Mouse (Mus musculus): ENCODE data around the gene Tac1. TPM values are rescaled to one million over a fixed set of nuclear protein-coding genes. Genes with fewer than 3 reads are reported as not detected.
"Not testable (repeated sequence)": the region's sequence is repeated elsewhere in the genome, so short reads cannot be mapped to it uniquely, and the experiment has no call there.

Tac1 gene
- 0.20 and 0.25 TPM in 2 replicates for polyA plus RNA-seq (2015; fragmentation: Nextera tagmentation; extraction: Ambion mirVana)

- peak within 1 kb of the TSS; percentile 21 for H3K4me3 ChIP-seq
- no peaks in the 10 kb centered on the region for H3K4me1 ChIP-seq
- H3K36me3 ChIP-seq: no peaks in the 10 kb centered on the region
- ATAC-seq (ENCODE audit: borderline replicate concordance, extremely low read depth, low FRiP score, low TSS enrichment): no peak
- WGBS: 3% methylated on average over 37 of the region's 37 CpGs
- peak within 1 kb of the TSS; percentile 46 for H3K4me2 ChIP-seq
- H3K27me3 ChIP-seq: peaks cover 43% of the 10 kb centered on the region
- H3K9ac ChIP-seq: no peak within 1 kb of the TSS
- H3K27ac ChIP-seq: no peak within 1 kb of the TSS
- no peaks in the 10 kb centered on the region for H3K9me3 ChIP-seq
Observed at GRCm38 (mm10) chr6:7554829-7555391, at the start of gene Tac1. Gene Tac1, plus strand, starts transcription at chr6:7554879.

GRCm38 (mm10) chr6:7543511-7543910 is 11.2 kb upstream of the Tac1 start:
- H3K9ac ChIP-seq; H3K27me3 ChIP-seq; ATAC-seq (ENCODE audit: borderline replicate concordance, extremely low read depth, low FRiP score, low TSS enrichment); H3K4me3 ChIP-seq; H3K36me3 ChIP-seq; H3K4me1 ChIP-seq; H3K27ac ChIP-seq; H3K9me3 ChIP-seq; H3K4me2 ChIP-seq: not testable (repeated sequence)
- WGBS: 72% methylated on average over 2 of the region's 2 CpGs

- H3K4me2 ChIP-seq: peak overlapping the region; percentile 46
- H3K36me3 ChIP-seq: no peaks in the 10 kb centered on the region
- H3K9ac ChIP-seq: no peak overlapping the region
- no peak for ATAC-seq (ENCODE audit: borderline replicate concordance, extremely low read depth, low FRiP score, low TSS enrichment)
- H3K27me3 ChIP-seq: peaks cover 43% of the 10 kb centered on the region
- no peak overlapping the region for H3K4me3 ChIP-seq
- WGBS: 2% methylated on average over 25 of the region's 25 CpGs
- no peaks in the 10 kb centered on the region for H3K4me1 ChIP-seq
- H3K9me3 ChIP-seq: no peaks in the 10 kb centered on the region
- no peak overlapping the region for H3K27ac ChIP-seq
Observed at GRCm38 (mm10) chr6:7555688-7556476, 1.2 kb downstream of the Tac1 start.

GRCm38 (mm10) chr6:7558164-7558563 is 3.5 kb downstream of the Tac1 start:
- Histone ChIP-seq H3K4me1 (no peaks in the 10 kb centered on the region), H3K9me3 (no peaks in the 10 kb centered on the region), H3K36me3 (no peaks in the 10 kb centered on the region), H3K4me2 (no peak overlapping the region), H3K27ac (no peak overlapping the region), H3K9ac (no peak overlapping the region), H3K27me3 (peaks cover 43% of the 10 kb centered on the region), H3K4me3 (no peak overlapping the region)
- no peak for ATAC-seq (ENCODE audit: borderline replicate concordance, extremely low read depth, low FRiP score, low TSS enrichment)

GRCm38 (mm10) chr6:7562524-7562923 is 7.8 kb downstream of the Tac1 start:
- ATAC-seq (ENCODE audit: borderline replicate concordance, extremely low read depth, low FRiP score, low TSS enrichment): no peak
- WGBS: 44% methylated on average over 6 of the region's 6 CpGs

GRCm38 (mm10) chr6:7564537-7564936 is 9.9 kb downstream of the Tac1 start:
- no peak overlapping the region for H3K27ac ChIP-seq
- H3K4me2 ChIP-seq: no peak overlapping the region
- WGBS: 70% methylated on average over 3 of the region's 3 CpGs
- H3K36me3 ChIP-seq: no peaks in the 10 kb centered on the region
- H3K4me3 ChIP-seq: no peak overlapping the region
- H3K27me3 ChIP-seq: no peaks in the 10 kb centered on the region
- H3K9ac ChIP-seq: no peak overlapping the region
- no peaks in the 10 kb centered on the region for H3K4me1 ChIP-seq
- ATAC-seq (ENCODE audit: borderline replicate concordance, extremely low read depth, low FRiP score, low TSS enrichment): no peak
- H3K9me3 ChIP-seq: no peaks in the 10 kb centered on the region

More at GRCm38 (mm10) chr6:7562524-7562923, 7.8 kb downstream of the Tac1 start:
- Histone ChIP-seq H3K27me3 (0 out of 2 replicates have a peak, but pooled peaks cover 5% of the 10 kb centered on the region), H3K9me3 (no peaks in the 10 kb centered on the region), H3K9ac (no peak overlapping the region), H3K4me1 (no peaks in the 10 kb centered on the region), H3K27ac (no peak overlapping the region), H3K36me3 (no peaks in the 10 kb centered on the region), H3K4me2 (no peak overlapping the region), H3K4me3 (no peak overlapping the region)

GRCm38 (mm10) chr6:7571144-7571543 is 16.5 kb downstream of the Tac1 start:
- Histone ChIP-seq H3K9ac (no peak overlapping the region), H3K27ac (no peak overlapping the region), H3K27me3 (no peaks in the 10 kb centered on the region), H3K4me3 (no peak overlapping the region), H3K9me3 (no peaks in the 10 kb centered on the region), H3K36me3 (no peaks in the 10 kb centered on the region), H3K4me2 (no peak overlapping the region), H3K4me1 (no peaks in the 10 kb centered on the region)
- no peak for ATAC-seq (ENCODE audit: borderline replicate concordance, extremely low read depth, low FRiP score, low TSS enrichment)
- WGBS: 48% methylated on average over 1 of the region's 1 CpGs

- no peak overlapping the region for H3K9ac ChIP-seq
- H3K36me3 ChIP-seq: no peaks in the 10 kb centered on the region
- H3K4me3 ChIP-seq: no peak overlapping the region
- H3K4me1 ChIP-seq: no peaks in the 10 kb centered on the region
- ATAC-seq (ENCODE audit: borderline replicate concordance, extremely low read depth, low FRiP score, low TSS enrichment): no peak
- WGBS: 45% methylated on average over 1 of the region's 1 CpGs
- no peak overlapping the region for H3K27ac ChIP-seq
- no peaks in the 10 kb centered on the region for H3K9me3 ChIP-seq
- H3K27me3 ChIP-seq: no peaks in the 10 kb centered on the region
- no peak overlapping the region for H3K4me2 ChIP-seq
Observed at GRCm38 (mm10) chr6:7578031-7578430, 23.4 kb downstream of the Tac1 start.

- H3K4me2 ChIP-seq: no peak overlapping the region
- H3K27me3 ChIP-seq: no peaks in the 10 kb centered on the region
- no peak overlapping the region for H3K9ac ChIP-seq
- H3K27ac ChIP-seq: no peak overlapping the region
- 74% methylated on average over 2 of the region's 2 CpGs for WGBS
- no peaks in the 10 kb centered on the region for H3K4me1 ChIP-seq
- H3K36me3 ChIP-seq: no peaks in the 10 kb centered on the region
- ATAC-seq (ENCODE audit: borderline replicate concordance, extremely low read depth, low FRiP score, low TSS enrichment): no peak
- H3K9me3 ChIP-seq: no peaks in the 10 kb centered on the region
- H3K4me3 ChIP-seq: no peak overlapping the region
Observed at GRCm38 (mm10) chr6:7594445-7594844, 39.8 kb downstream of the Tac1 start.

GRCm38 (mm10) chr6:7598416-7598815 is 43.7 kb downstream of the Tac1 start:
- Histone ChIP-seq H3K36me3 (no peaks in the 10 kb centered on the region), H3K4me1 (no peaks in the 10 kb centered on the region), H3K9me3 (no peaks in the 10 kb centered on the region), H3K27ac (no peak overlapping the region), H3K27me3 (no peaks in the 10 kb centered on the region), H3K9ac (no peak overlapping the region), H3K4me3 (no peak overlapping the region), H3K4me2 (no peak overlapping the region)
- no peak for ATAC-seq (ENCODE audit: borderline replicate concordance, extremely low read depth, low FRiP score, low TSS enrichment)
- WGBS: 59% methylated on average over 5 of the region's 5 CpGs

GRCm38 (mm10) chr6:7600228-7600627 is 45.5 kb downstream of the Tac1 start:
- no peak overlapping the region for H3K4me3 ChIP-seq
- no peak overlapping the region for H3K9ac ChIP-seq
- no peaks in the 10 kb centered on the region for H3K4me1 ChIP-seq
- WGBS: 44% methylated on average over 2 of the region's 2 CpGs
- no peak for ATAC-seq (ENCODE audit: borderline replicate concordance, extremely low read depth, low FRiP score, low TSS enrichment)
- no peak overlapping the region for H3K4me2 ChIP-seq
- no peak overlapping the region for H3K27ac ChIP-seq
- no peaks in the 10 kb centered on the region for H3K36me3 ChIP-seq
- no peaks in the 10 kb centered on the region for H3K9me3 ChIP-seq
- H3K27me3 ChIP-seq: no peaks in the 10 kb centered on the region

- Histone ChIP-seq H3K9ac (no peak overlapping the region), H3K9me3 (no peaks in the 10 kb centered on the region), H3K4me3 (no peak overlapping the region), H3K27me3 (no peaks in the 10 kb centered on the region), H3K4me2 (no peak overlapping the region), H3K4me1 (no peaks in the 10 kb centered on the region), H3K27ac (no peak overlapping the region), H3K36me3 (no peaks in the 10 kb centered on the region)
- ATAC-seq (ENCODE audit: borderline replicate concordance, extremely low read depth, low FRiP score, low TSS enrichment): no peak
- 77% methylated on average over 4 of the region's 4 CpGs for whole genome bisulfite sequencing
Observed at GRCm38 (mm10) chr6:7601353-7602094, 46.8 kb downstream of the Tac1 start.
